Mouse (Mus musculus): ENCODE data around the gene Actl9. TPM values are rescaled to one million over a fixed set of nuclear protein-coding genes. Genes with fewer than 3 reads are reported as not detected.

Gene Actl9
- total and polyA plus RNA-seq, 3 experiments = not detected

- H3K4me1 ChIP-seq (ENCODE audit: control insufficient read depth in 1 of 2, insufficient read depth in 2 of 2, low read length in 2 of 2) = no peaks in the 10 kb centered on the region
- DNase-seq (ENCODE audit: low read depth, low spot score) = no peak
- H3K36me3 ChIP-seq (ENCODE audit: control insufficient read depth in 1 of 2, insufficient read depth in 2 of 2, low read length in 2 of 2) = no peaks in the 10 kb centered on the region
- TF ChIP-seq USF2 (IDR thresholded peaks at IDR 0.05; ENCODE audit: borderline replicate concordance in 1 of 2, insufficient read depth in 1 of 2, low read depth in 1 of 2, low read length in 2 of 2) (no peak), POLR2A (IDR thresholded peaks at IDR 0.05; ENCODE audit: control insufficient read depth in 1 of 2, insufficient read depth in 1 of 2, low read depth in 1 of 2, low read length in 2 of 2, poor library complexity in 1 of 2) (no peak), TAL1 (IDR thresholded peaks at IDR 0.05; ENCODE audit: low read length) (no peak), POLR2AphosphoS2 (IDR thresholded peaks at IDR 0.05; ENCODE audit: low read length) (no peak), RCOR1 (IDR thresholded peaks at IDR 0.05; ENCODE audit: low read depth, low read length) (no peak), NRF1 (IDR thresholded peaks at IDR 0.05; ENCODE audit: insufficient read depth, low read depth, low read length, poor library complexity, severe bottlenecking) (no peak), HCFC1 (IDR thresholded peaks at IDR 0.05; ENCODE audit: low read depth, low read length) (no peak), TBP (IDR thresholded peaks at IDR 0.05; ENCODE audit: low read depth, low read length) (no peak), SMC3 (IDR thresholded peaks at IDR 0.05; ENCODE audit: low read depth, low read length) (no peak), E2F4 (IDR thresholded peaks at IDR 0.05; ENCODE audit: borderline replicate concordance, low read depth, low read length) (no peak), MAZ (IDR thresholded peaks at IDR 0.05; ENCODE audit: low read depth, low read length) (no peak), KAT2A (conservative IDR thresholded peaks at IDR 0.05; ENCODE audit: low read depth, low read length) (no peak)
- no peaks in the 10 kb centered on the region for H3K9me3 ChIP-seq (replicated peaks; ENCODE audit: insufficient read depth, low read length)
- no peak overlapping the region for H3K9ac ChIP-seq (ENCODE audit: control insufficient read depth, low read depth, low read length, poor library complexity, severe bottlenecking)
- H3K79me2 ChIP-seq (ENCODE audit: control insufficient read depth, insufficient read depth, low read length, poor library complexity) = no peaks in the 10 kb centered on the region
- H3K27ac ChIP-seq (ENCODE audit: control insufficient read depth, low read depth, low read length) = no peak overlapping the region
- H3K4me3 ChIP-seq (ENCODE audit: control insufficient read depth in 1 of 2, insufficient read depth in 1 of 2, low read depth in 2 of 2, low read length in 2 of 2) = no peak overlapping the region
- H3K27me3 ChIP-seq (ENCODE audit: control insufficient read depth in 1 of 2, insufficient read depth in 2 of 2, low read length in 2 of 2) = peaks cover 5 to 7% of the 10 kb centered on the region in 2 experiments
Observed at GRCm38 (mm10) chr17:33456631-33457030, 23.9 kb downstream of the Actl9 start.

DNA sequence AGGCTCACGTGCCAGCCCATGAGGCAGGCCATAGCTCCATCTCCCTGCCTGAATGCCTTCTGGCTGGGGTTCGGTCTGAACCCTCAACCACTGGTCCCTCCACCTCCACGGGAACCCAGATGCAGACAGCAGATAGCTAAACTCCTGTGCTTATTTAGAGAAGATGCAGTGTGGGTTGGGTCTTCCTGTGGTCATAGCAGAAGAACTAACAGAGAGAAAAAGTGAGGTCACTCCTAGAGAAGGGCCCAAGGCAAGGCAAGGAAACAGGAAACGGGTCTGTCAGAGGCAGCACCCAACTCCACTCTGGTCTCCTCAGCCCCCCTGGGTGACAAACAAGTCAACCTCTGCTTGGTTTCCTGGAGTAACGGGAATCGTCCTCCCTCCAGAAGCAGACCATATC lies 38.5 kb downstream of the Actl9 start:
- TF ChIP-seq ZNF384 (IDR thresholded peaks at IDR 0.05; ENCODE audit: low read depth, low read length) (no peak), HCFC1 (IDR thresholded peaks at IDR 0.05; ENCODE audit: low read depth, low read length) (no peak), POLR2A (IDR thresholded peaks at IDR 0.05; ENCODE audit: control insufficient read depth in 1 of 2, insufficient read depth in 1 of 2, low read depth in 1 of 2, low read length in 2 of 2, poor library complexity in 1 of 2) (no peak)
- Histone ChIP-seq H3K27me3 (ENCODE audit: control insufficient read depth in 1 of 2, insufficient read depth in 2 of 2, low read length in 2 of 2) (peaks cover 0 to 3% of the 10 kb centered on the region in 2 experiments; a peak in 2 of 4 replicates), H3K36me3 (ENCODE audit: control insufficient read depth in 1 of 2, insufficient read depth in 2 of 2, low read length in 2 of 2) (no peaks in the 10 kb centered on the region), H3K4me3 (ENCODE audit: control insufficient read depth in 1 of 2, insufficient read depth in 1 of 2, low read depth in 2 of 2, low read length in 2 of 2) (no peak overlapping the region), H3K4me1 (ENCODE audit: control insufficient read depth in 1 of 2, insufficient read depth in 2 of 2, low read length in 2 of 2) (no peaks in the 10 kb centered on the region), H3K79me2 (ENCODE audit: control insufficient read depth, insufficient read depth, low read length, poor library complexity) (no peaks in the 10 kb centered on the region), H3K27ac (ENCODE audit: control insufficient read depth, low read depth, low read length) (no peak overlapping the region), H3K9me3 (replicated peaks; ENCODE audit: insufficient read depth, low read length) (no peaks in the 10 kb centered on the region), H3K9ac (ENCODE audit: control insufficient read depth, low read depth, low read length, poor library complexity, severe bottlenecking) (no peak overlapping the region)
- DNase-seq (ENCODE audit: low read depth, low spot score) = no peak

Other genes with a start within 250 kb of the Actl9 start
- not detected in 2 replicates for gene Olfr239, start 241.6 kb upstream of the Actl9 start, total RNA-seq (2012; rRNA removed)
- not detected for gene Olfr239, start 241.6 kb upstream of the Actl9 start, polyA plus RNA-seq (2012; ENCODE audit: insufficient read depth in 1 of 2, insufficient read length in 2 of 2, low read depth in 1 of 2, low replicate concordance in 2 of 2, missing spikeins in 1 of 2)
- gene Olfr1564, start 211.2 kb upstream of the Actl9 start, total RNA-seq (2012; rRNA removed) = not detected in 2 replicates
- under 1 TPM in 1 of 2 experiments, not detected in 1; 0.08 TPM for gene Olfr1564, start 211.2 kb upstream of the Actl9 start, polyA plus RNA-seq (2012; ENCODE audit: insufficient read depth in 1 of 2, insufficient read length in 2 of 2, low read depth in 1 of 2, low replicate concordance in 2 of 2, missing spikeins in 1 of 2)
- 8.5 and 9.7 TPM in 2 replicates for gene Zfp955a, start 177.8 kb upstream of the Actl9 start, total RNA-seq (2012; rRNA removed)
- 1 to 10 TPM in 1 of 2 experiments, not detected in 1; 6.2 TPM for gene Zfp955a, start 177.8 kb upstream of the Actl9 start, polyA plus RNA-seq (2012; ENCODE audit: insufficient read depth in 1 of 2, insufficient read length in 2 of 2, low read depth in 1 of 2, low replicate concordance in 2 of 2, missing spikeins in 1 of 2)
- not detected in 2 replicates for gene Olfr63, start 168.2 kb upstream of the Actl9 start, total RNA-seq (2012; rRNA removed)
- gene Olfr63, start 168.2 kb upstream of the Actl9 start, polyA plus RNA-seq (2012; ENCODE audit: insufficient read depth in 1 of 2, insufficient read length in 2 of 2, low read depth in 1 of 2, low replicate concordance in 2 of 2, missing spikeins in 1 of 2) = under 1 TPM in 1 of 2 experiments, not detected in 1; 0.10 TPM
- gene Zfp955b, start 143.4 kb upstream of the Actl9 start, total RNA-seq (2012; rRNA removed) = 6.7 and 7.7 TPM in 2 replicates
- 10 to 100 TPM in 1 of 2 experiments, not detected in 1; 12.2 TPM for gene Zfp955b, start 143.4 kb upstream of the Actl9 start, polyA plus RNA-seq (2012; ENCODE audit: insufficient read depth in 1 of 2, insufficient read length in 2 of 2, low read depth in 1 of 2, low replicate concordance in 2 of 2, missing spikeins in 1 of 2)
- gene Zfp81, start 74.0 kb upstream of the Actl9 start, total RNA-seq (2012; rRNA removed) = 7.6 and 8.4 TPM in 2 replicates
- 1 to 10 TPM in 1 of 2 experiments, not detected in 1; 5.2 TPM for gene Zfp81, start 74.0 kb upstream of the Actl9 start, polyA plus RNA-seq (2012; ENCODE audit: insufficient read depth in 1 of 2, insufficient read length in 2 of 2, low read depth in 1 of 2, low replicate concordance in 2 of 2, missing spikeins in 1 of 2)
- 6.1 and 8.3 TPM in 2 replicates for gene Zfp101, start 38.3 kb upstream of the Actl9 start, total RNA-seq (2012; rRNA removed)
- gene Zfp101, start 38.3 kb upstream of the Actl9 start, polyA plus RNA-seq (2012; ENCODE audit: insufficient read depth in 1 of 2, insufficient read length in 2 of 2, low read depth in 1 of 2, low replicate concordance in 2 of 2, missing spikeins in 1 of 2) = 1 to 10 TPM in 1 of 2 experiments, not detected in 1; 7.6 TPM
- 9.6 and 11.3 TPM in 2 replicates for gene Adamts10, start 91.3 kb downstream of the Actl9 start, total RNA-seq (2012; rRNA removed)
- 10 to 100 TPM in 1 of 2 experiments, not detected in 1; 21.0 TPM for gene Adamts10, start 91.3 kb downstream of the Actl9 start, polyA plus RNA-seq (2012; ENCODE audit: insufficient read depth in 1 of 2, insufficient read length in 2 of 2, low read depth in 1 of 2, low replicate concordance in 2 of 2, missing spikeins in 1 of 2)
- 0.08 and 0.13 TPM in 2 replicates for gene Myo1f, start 122.8 kb downstream of the Actl9 start, total RNA-seq (2012; rRNA removed)
- gene Myo1f, start 122.8 kb downstream of the Actl9 start, polyA plus RNA-seq (2012; ENCODE audit: insufficient read depth in 1 of 2, insufficient read length in 2 of 2, low read depth in 1 of 2, low replicate concordance in 2 of 2, missing spikeins in 1 of 2) = under 1 TPM in 1 of 2 experiments, not detected in 1; 0.40 TPM
- 8.1 and 8.6 TPM in 2 replicates for gene Zfp414, start 196.2 kb downstream of the Actl9 start, total RNA-seq (2012; rRNA removed)
- gene Zfp414, start 196.2 kb downstream of the Actl9 start, polyA plus RNA-seq (2012; ENCODE audit: insufficient read depth in 1 of 2, insufficient read length in 2 of 2, low read depth in 1 of 2, low replicate concordance in 2 of 2, missing spikeins in 1 of 2) = 10 to 100 TPM in 1 of 2 experiments, not detected in 1; 52.2 TPM
- 0.12 TPM in 1 of 2 replicates, not detected in the other for gene Pram1, start 205.2 kb downstream of the Actl9 start, total RNA-seq (2012; rRNA removed)
- gene Pram1, start 205.2 kb downstream of the Actl9 start, polyA plus RNA-seq (2012; ENCODE audit: insufficient read depth in 1 of 2, insufficient read length in 2 of 2, low read depth in 1 of 2, low replicate concordance in 2 of 2, missing spikeins in 1 of 2) = 1 to 10 TPM in 1 of 2 experiments, not detected in 1; 1.6 TPM